Mouse (Mus musculus): ENCODE data around the gene Atg101. TPM values are rescaled to one million over a fixed set of nuclear protein-coding genes. Genes with fewer than 3 reads are reported as not detected.

Atg101 gene
- polyA plus RNA-seq, 1 experiment from 2014 or later, result 49.3 TPM

- no peak for ATAC-seq (ENCODE audit: low FRiP score, low TSS enrichment)
- Histone ChIP-seq H3K27me3 (ENCODE audit: control insufficient read depth, insufficient read depth, low read length) (no peaks in the 10 kb centered on the region), H3K4me3 (ENCODE audit: low read depth, low read length) (no peak overlapping the region), H3K4me2 (replicated peaks; ENCODE audit: low read depth) (no peak overlapping the region), H3K27ac (replicated peaks) (no peak overlapping the region), H3K9ac (ENCODE audit: low read length) (no peak overlapping the region), H3K36me3 (ENCODE audit: control insufficient read depth, insufficient read depth, low read length) (no peaks in the 10 kb centered on the region), H3K4me1 (replicated peaks; ENCODE audit: control insufficient read depth, insufficient read depth) (no peaks in the 10 kb centered on the region), H3K9me3 (ENCODE audit: control insufficient read depth, low read length) (no peaks in the 10 kb centered on the region)
- TF ChIP-seq EP300 (optimal IDR thresholded peaks at IDR 0.05) (no peak), CTCF (IDR thresholded peaks at IDR 0.05; ENCODE audit: low read depth) (no peak)
- 50% methylated on average over 14 of the region's 14 CpGs for WGBS
- DNase-seq (ENCODE audit: low spot score), result no peak
Measured at GRCm38 (mm10) chr15:101318889-101319765, 35.1 kb downstream of the Atg101 start.

- 77% methylated on average over 6 of the region's 6 CpGs for WGBS
- Histone ChIP-seq H3K36me3 (ENCODE audit: control insufficient read depth, insufficient read depth, low read length) (no peaks in the 10 kb centered on the region), H3K27me3 (ENCODE audit: control insufficient read depth, insufficient read depth, low read length) (no peaks in the 10 kb centered on the region), H3K27ac (replicated peaks) (no peak overlapping the region; the same call in 1 of the 2 replicates), H3K9ac (ENCODE audit: low read length) (no peak overlapping the region), H3K4me1 (replicated peaks; ENCODE audit: control insufficient read depth, insufficient read depth) (no peaks in the 10 kb centered on the region), H3K9me3 (ENCODE audit: control insufficient read depth, low read length) (no peaks in the 10 kb centered on the region), H3K4me2 (replicated peaks; ENCODE audit: low read depth) (no peak overlapping the region), H3K4me3 (ENCODE audit: low read depth, low read length) (no peak overlapping the region)
- TF ChIP-seq CTCF (IDR thresholded peaks at IDR 0.05; ENCODE audit: low read depth) (no peak), EP300 (optimal IDR thresholded peaks at IDR 0.05) (no peak)
- ATAC-seq (ENCODE audit: low FRiP score, low TSS enrichment), result no peak
- DNase-seq (ENCODE audit: low spot score), result no peak
Measured at GRCm38 (mm10) chr15:101320010-101320617, 36.0 kb downstream of the Atg101 start.

DNA sequence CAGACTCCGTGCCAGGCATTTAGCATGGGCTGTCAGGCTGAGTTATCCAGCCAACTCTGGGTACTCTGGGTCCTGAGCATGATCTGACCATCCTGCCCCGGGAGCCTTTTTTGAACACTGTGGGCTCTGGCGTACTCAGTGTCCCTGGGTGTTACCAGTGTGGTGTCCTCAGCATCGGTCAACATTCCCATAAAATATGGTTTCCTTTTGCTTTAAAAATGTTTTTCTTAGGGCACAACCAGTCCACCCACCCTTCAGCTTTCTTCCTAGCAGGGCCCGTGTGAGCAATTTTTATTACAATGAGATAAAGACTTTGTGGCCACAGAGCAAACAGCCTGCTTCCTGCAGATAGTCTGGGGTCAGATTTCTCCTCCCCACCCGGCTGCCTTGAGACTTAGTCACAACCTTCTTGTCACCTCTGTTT is 36.6 kb downstream of the Atg101 start:
- H3K27ac ChIP-seq (replicated peaks), result no peak overlapping the region; the same call in 1 of the 2 replicates
- peak; percentile 62 for DNase-seq (ENCODE audit: low spot score)

DNA sequence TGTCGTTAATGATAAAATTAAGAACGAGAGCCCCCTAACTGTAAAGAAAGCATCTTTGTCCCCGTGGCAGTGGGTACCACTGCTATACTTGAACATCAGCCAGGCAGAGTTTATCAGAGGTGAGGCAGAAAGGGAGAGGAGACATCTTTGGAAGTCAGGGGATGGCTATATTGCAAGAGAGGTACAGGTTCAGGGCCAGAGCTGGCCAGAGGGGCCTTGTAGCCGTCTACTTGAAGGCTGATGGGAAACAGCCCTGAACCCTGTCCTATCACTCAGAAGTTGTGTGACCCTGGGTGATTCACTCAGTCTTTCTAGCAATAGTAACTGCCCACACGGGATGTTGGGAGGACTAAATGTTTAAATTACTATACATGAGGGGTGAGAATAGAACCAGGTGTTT is 37.1 kb downstream of the Atg101 start:
- 30% methylated on average over 5 of the region's 5 CpGs for WGBS
- no peaks in the 10 kb centered on the region for H3K36me3 ChIP-seq (ENCODE audit: control insufficient read depth, insufficient read depth, low read length)
- no peak overlapping the region for H3K4me2 ChIP-seq (replicated peaks; ENCODE audit: low read depth)
- no peak overlapping the region for H3K4me3 ChIP-seq (ENCODE audit: low read depth, low read length)
- peak overlapping the region; percentile 35; the same call in 1 of the 2 replicates for H3K27ac ChIP-seq (replicated peaks)
- TF ChIP-seq CTCF (IDR thresholded peaks at IDR 0.05; ENCODE audit: low read depth) (no peak), EP300 (optimal IDR thresholded peaks at IDR 0.05) (no peak)
- DNase-seq (ENCODE audit: low spot score) (no peak), ATAC-seq (ENCODE audit: low FRiP score, low TSS enrichment) (no peak)
- H3K9ac ChIP-seq (ENCODE audit: low read length), result no peak overlapping the region
- H3K9me3 ChIP-seq (ENCODE audit: control insufficient read depth, low read length), result no peaks in the 10 kb centered on the region
- H3K4me1 ChIP-seq (replicated peaks; ENCODE audit: control insufficient read depth, insufficient read depth), result no peaks in the 10 kb centered on the region
- H3K27me3 ChIP-seq (ENCODE audit: control insufficient read depth, insufficient read depth, low read length), result no peaks in the 10 kb centered on the region

More for the DNA sequence above, 36.6 kb downstream of the Atg101 start:
- 42% methylated on average over 6 of the region's 6 CpGs for WGBS
- TF ChIP-seq CTCF (IDR thresholded peaks at IDR 0.05; ENCODE audit: low read depth) (no peak), EP300 (optimal IDR thresholded peaks at IDR 0.05) (no peak)
- peak; percentile 45 for ATAC-seq (ENCODE audit: low FRiP score, low TSS enrichment)
- Histone ChIP-seq H3K9me3 (ENCODE audit: control insufficient read depth, low read length) (no peaks in the 10 kb centered on the region), H3K9ac (ENCODE audit: low read length) (no peak overlapping the region), H3K4me2 (replicated peaks; ENCODE audit: low read depth) (no peak overlapping the region), H3K36me3 (ENCODE audit: control insufficient read depth, insufficient read depth, low read length) (no peaks in the 10 kb centered on the region), H3K4me3 (ENCODE audit: low read depth, low read length) (no peak overlapping the region), H3K4me1 (replicated peaks; ENCODE audit: control insufficient read depth, insufficient read depth) (no peaks in the 10 kb centered on the region), H3K27me3 (ENCODE audit: control insufficient read depth, insufficient read depth, low read length) (no peaks in the 10 kb centered on the region)

GRCm38 (mm10) chr15:101322106-101322505 is 38.0 kb downstream of the Atg101 start:
- TF ChIP-seq EP300 (optimal IDR thresholded peaks at IDR 0.05) (no peak), CTCF (IDR thresholded peaks at IDR 0.05; ENCODE audit: low read depth) (no peak)
- DNase-seq (ENCODE audit: low spot score) (no peak), ATAC-seq (ENCODE audit: low FRiP score, low TSS enrichment) (no peak)
- no peaks in the 10 kb centered on the region for H3K4me1 ChIP-seq (replicated peaks; ENCODE audit: control insufficient read depth, insufficient read depth)
- no peaks in the 10 kb centered on the region for H3K9me3 ChIP-seq (ENCODE audit: control insufficient read depth, low read length)
- no peaks in the 10 kb centered on the region for H3K27me3 ChIP-seq (ENCODE audit: control insufficient read depth, insufficient read depth, low read length)
- H3K4me2 ChIP-seq (replicated peaks; ENCODE audit: low read depth), result no peak overlapping the region
- no peak overlapping the region for H3K9ac ChIP-seq (ENCODE audit: low read length)
- H3K4me3 ChIP-seq (ENCODE audit: low read depth, low read length), result no peak overlapping the region
- 84% methylated on average over 5 of the region's 5 CpGs for WGBS
- no peaks in the 10 kb centered on the region for H3K36me3 ChIP-seq (ENCODE audit: control insufficient read depth, insufficient read depth, low read length)
- H3K27ac ChIP-seq (replicated peaks), result no peak overlapping the region

- H3K4me1 ChIP-seq (replicated peaks; ENCODE audit: control insufficient read depth, insufficient read depth), result peaks cover 1% of the 10 kb centered on the region; the same call in 1 of the 2 replicates
- H3K9ac ChIP-seq (ENCODE audit: low read length), result no peak overlapping the region
- no peaks in the 10 kb centered on the region for H3K27me3 ChIP-seq (ENCODE audit: control insufficient read depth, insufficient read depth, low read length)
- H3K4me2 ChIP-seq (replicated peaks; ENCODE audit: low read depth), result no peak overlapping the region
- no peak overlapping the region for H3K4me3 ChIP-seq (ENCODE audit: low read depth, low read length)
- ATAC-seq (ENCODE audit: low FRiP score, low TSS enrichment) (no peak), DNase-seq (ENCODE audit: low spot score) (no peak)
- no peak for TF ChIP-seq CTCF (IDR thresholded peaks at IDR 0.05; ENCODE audit: low read depth)
- TF ChIP-seq EP300 (optimal IDR thresholded peaks at IDR 0.05), result no peak
- no peak overlapping the region for H3K27ac ChIP-seq (replicated peaks)
- H3K36me3 ChIP-seq (ENCODE audit: control insufficient read depth, insufficient read depth, low read length), result no peaks in the 10 kb centered on the region
- 91% methylated on average over 7 of the region's 7 CpGs for WGBS
- no peaks in the 10 kb centered on the region for H3K9me3 ChIP-seq (ENCODE audit: control insufficient read depth, low read length)
Measured at GRCm38 (mm10) chr15:101322640-101323039, 38.6 kb downstream of the Atg101 start.
